Mouse (Mus musculus) CH12.LX (cell line): ENCODE results near the gene Gipr. TPM values are rescaled to one million over a fixed set of nuclear protein-coding genes. Genes with fewer than 3 reads are reported as not detected.

Experiments
- DNase-seq: peaks from one replicate; pipeline ENCODE4 v3.0.0-alpha.2; 2013; ENCODE audit errors: extremely low read depth
- H3K27ac ChIP-seq: 2 replicates; pipeline ENCODE4 v1.5.1; 2012; ENCODE audit warnings: low read depth, mild to moderate bottlenecking, control low read depth, moderate library complexity; ENCODE audit not compliant: insufficient read depth
- H3K27me3 ChIP-seq: replicated peaks from 2 replicates; pipeline ENCODE3; 2012; ENCODE audit warnings: inconsistent platforms
- H3K36me3 ChIP-seq, 2 experiments: replicated peaks in 1 of 2; 2 replicates each; pipeline versions ENCODE3 to v1.6.1; 2012; ENCODE audit warnings: inconsistent platforms in 1 of 2, low read length in 1 of 2, mild to moderate bottlenecking in 1 of 2, mixed read lengths in 1 of 2, moderate library complexity in 1 of 2; ENCODE audit not compliant: control insufficient read depth in 1 of 2, insufficient read depth in 1 of 2
- H3K4me1 ChIP-seq, 2 experiments: 2 replicates each; pipeline ENCODE4 v1.6.1; 2012; ENCODE audit warnings: inconsistent platforms in 1 of 2, moderate library complexity in 1 of 2; ENCODE audit not compliant: insufficient read depth in 2 of 2, control insufficient read depth in 1 of 2
- H3K4me2 ChIP-seq: 2 replicates; pipeline ENCODE4 v1.6.1; 2012; ENCODE audit warnings: low read depth, mild to moderate bottlenecking, control low read depth; ENCODE audit not compliant: poor library complexity, insufficient read depth, severe bottlenecking
- H3K4me3 ChIP-seq, 3 experiments: fragments of 150-350 bp in 1 of 3; sonication (generic) in 1 of 3; replicated peaks in 1 of 3; 2 replicates each; pipeline versions ENCODE3 to v1.5.1; 2011 to 2012; ENCODE audit warnings: low read depth in 2 of 3, low read length in 2 of 3, mild to moderate bottlenecking in 2 of 3, moderate library complexity in 2 of 3, control low read depth in 1 of 3, improper control_type of control experiment in 1 of 3, inconsistent platforms in 1 of 3, mixed read lengths in 1 of 3; ENCODE audit not compliant: poor library complexity in 1 of 3
- H3K79me2 ChIP-seq: replicated peaks from 2 replicates; pipeline ENCODE4 v1.6.1; 2012; ENCODE audit warnings: mild to moderate bottlenecking, moderate library complexity; ENCODE audit not compliant: control insufficient read depth, poor library complexity, insufficient read depth, severe bottlenecking; ENCODE audit errors: extremely low read depth
- H3K9ac ChIP-seq: 2 replicates; pipeline ENCODE4 v1.6.1; 2012; ENCODE audit warnings: low read depth, mild to moderate bottlenecking, control low read depth, moderate library complexity; ENCODE audit not compliant: insufficient read depth
- H3K9me3 ChIP-seq: replicated peaks from 2 replicates; pipeline ENCODE3; 2012; ENCODE audit warnings: low read length, inconsistent platforms, mixed read lengths
- BHLHE40 ChIP-seq: IDR thresholded peaks from 2 replicates; pipeline ENCODE4 v1.6.1; 2011; ENCODE audit warnings: mild to moderate bottlenecking, low read depth, low read length, improper control_type of control experiment
- CTCF ChIP-seq, 2 experiments: IDR thresholded peaks in 1 of 2; conservative IDR thresholded peaks in 1 of 2; 2 replicates each; pipeline ENCODE4 v1.5.1; 2011 to 2012; ENCODE audit warnings: low read depth in 2 of 2, low read length in 2 of 2, improper control_type of control experiment in 1 of 2, inconsistent platforms in 1 of 2, mild to moderate bottlenecking in 1 of 2, moderate library complexity in 1 of 2
- E2F4 ChIP-seq: IDR thresholded peaks from 2 replicates; pipeline ENCODE4 v1.6.1; 2011; ENCODE audit warnings: low read depth, low read length, improper control_type of control experiment; ENCODE audit not compliant: insufficient replicate concordance
- ELF1 ChIP-seq: IDR thresholded peaks from 2 replicates; pipeline ENCODE4 v1.6.1; 2014; ENCODE audit warnings: low read depth, mild to moderate bottlenecking, inconsistent platforms, low read length, improper control_type of control experiment
- EP300 ChIP-seq: IDR thresholded peaks from 2 replicates; pipeline ENCODE4 v1.6.1; 2011; ENCODE audit warnings: low read length, improper control_type of control experiment
- ETS1 ChIP-seq: conservative IDR thresholded peaks from 2 replicates; pipeline ENCODE4 v1.6.1; 2012; ENCODE audit warnings: low read depth, mild to moderate bottlenecking, inconsistent platforms, low read length, improper control_type of control experiment, moderate library complexity
- HCFC1 ChIP-seq: IDR thresholded peaks from 2 replicates; pipeline ENCODE4 v1.6.1; 2012; ENCODE audit warnings: low read depth, mild to moderate bottlenecking, inconsistent platforms, low read length, improper control_type of control experiment
- IRF4 ChIP-seq: IDR thresholded peaks from 2 replicates; pipeline ENCODE4 v1.6.1; 2014; ENCODE audit warnings: low read depth, mild to moderate bottlenecking, inconsistent platforms, low read length, improper control_type of control experiment
- JUND ChIP-seq: conservative IDR thresholded peaks from 2 replicates; pipeline ENCODE4 v1.6.1; 2011; ENCODE audit warnings: low read depth, low read length, improper control_type of control experiment
- KAT2A ChIP-seq: IDR thresholded peaks from 2 replicates; pipeline ENCODE4 v1.6.1; 2012; ENCODE audit warnings: low read length, improper control_type of control experiment, inconsistent platforms; ENCODE audit not compliant: insufficient replicate concordance
- MAFK ChIP-seq: IDR thresholded peaks from 2 replicates; pipeline ENCODE4 v1.6.1; 2011; ENCODE audit warnings: low read length, improper control_type of control experiment; ENCODE audit not compliant: insufficient replicate concordance
- MAZ ChIP-seq: IDR thresholded peaks from 2 replicates; pipeline ENCODE4 v1.6.1; 2012; ENCODE audit warnings: low read depth, mild to moderate bottlenecking, inconsistent platforms, low read length, improper control_type of control experiment, moderate library complexity
- MEF2A ChIP-seq: IDR thresholded peaks from 2 replicates; pipeline ENCODE4 v1.6.1; 2014; ENCODE audit warnings: low read depth, mild to moderate bottlenecking, inconsistent platforms, low read length, improper control_type of control experiment, borderline replicate concordance
- MXI1 ChIP-seq: IDR thresholded peaks from 2 replicates; pipeline ENCODE4 v1.6.1; 2011; ENCODE audit warnings: mild to moderate bottlenecking, low read depth, low read length, improper control_type of control experiment
- MYC ChIP-seq: IDR thresholded peaks from 2 replicates; pipeline ENCODE4 v1.6.1; 2011; ENCODE audit warnings: low read depth, mild to moderate bottlenecking, improper control_type of control experiment, low read length
- NELFE ChIP-seq: IDR thresholded peaks from 2 replicates; pipeline ENCODE4 v1.6.1; 2011; ENCODE audit warnings: low read depth, low read length, improper control_type of control experiment
- NRF1 ChIP-seq: IDR thresholded peaks from 2 replicates; pipeline ENCODE4 v1.6.1; 2014; ENCODE audit warnings: low read depth, mild to moderate bottlenecking, inconsistent platforms, low read length, improper control_type of control experiment, moderate library complexity
- PAX5 ChIP-seq: IDR thresholded peaks from 2 replicates; pipeline ENCODE4 v1.6.1; 2012; ENCODE audit warnings: low read length, inconsistent platforms, mixed read lengths
- POLR2A ChIP-seq: IDR thresholded peaks from 2 replicates; pipeline ENCODE4 v1.6.1; 2011; ENCODE audit warnings: low read depth, mild to moderate bottlenecking, improper control_type of control experiment, low read length
- POLR2AphosphoS2 ChIP-seq: IDR thresholded peaks from 2 replicates; pipeline ENCODE4 v1.6.1; 2011; ENCODE audit warnings: low read depth, low read length, improper control_type of control experiment
- RAD21 ChIP-seq: IDR thresholded peaks from 2 replicates; pipeline ENCODE4 v1.6.1; 2011; ENCODE audit warnings: low read depth, mild to moderate bottlenecking, low read length, improper control_type of control experiment, moderate library complexity
- RCOR1 ChIP-seq: conservative IDR thresholded peaks from 2 replicates; pipeline ENCODE4 v1.6.1; 2012; ENCODE audit warnings: low read depth, mild to moderate bottlenecking, inconsistent platforms, low read length, improper control_type of control experiment
- SIN3A ChIP-seq: IDR thresholded peaks from 2 replicates; pipeline ENCODE4 v1.6.1; 2012; ENCODE audit warnings: low read length, improper control_type of control experiment, inconsistent platforms
- SMC3 ChIP-seq: IDR thresholded peaks from 2 replicates; pipeline ENCODE4 v1.6.1; 2011; ENCODE audit warnings: low read depth, low read length, improper control_type of control experiment
- TBP ChIP-seq: conservative IDR thresholded peaks from 2 replicates; pipeline ENCODE4 v1.6.1; 2011; ENCODE audit warnings: low read depth, low read length, improper control_type of control experiment
- TCF12 ChIP-seq: IDR thresholded peaks from 2 replicates; pipeline ENCODE4 v1.6.1; 2014; ENCODE audit warnings: low read depth, mild to moderate bottlenecking, inconsistent platforms, low read length, improper control_type of control experiment
- ZC3H11A ChIP-seq: IDR thresholded peaks from 2 replicates; pipeline ENCODE4 v1.6.1; 2012; ENCODE audit warnings: low read depth, mild to moderate bottlenecking, inconsistent platforms, low read length, improper control_type of control experiment
- ZKSCAN1 ChIP-seq: IDR thresholded peaks from 2 replicates; pipeline ENCODE4 v1.6.1; 2012; ENCODE audit warnings: low read depth, inconsistent platforms, low read length, improper control_type of control experiment, borderline replicate concordance
- ZMIZ1 ChIP-seq: IDR thresholded peaks from 2 replicates; pipeline ENCODE4 v1.6.1; 2012; ENCODE audit warnings: low read depth, mild to moderate bottlenecking, inconsistent platforms, low read length, improper control_type of control experiment
- ZNF384 ChIP-seq: IDR thresholded peaks from 2 replicates; pipeline ENCODE4 v1.6.1; 2012; ENCODE audit warnings: low read depth, low read length, improper control_type of control experiment, inconsistent platforms
- dilution Hi-C: fragments of 300-500 bp; cut with MboI; formaldehyde crosslinking; loops from 2 replicates; pipeline ENCODE4 v1.14.3; 2020; ENCODE audit warnings: low sequenced_read_pairs; ENCODE audit not compliant: extremely low pct_unique_long_range_greater_than_20kb, extremely low pct_ligation_motif_present
- in situ Hi-C: fragments of 300-500 bp; cut with MboI; formaldehyde crosslinking; loops from 3 replicates; pipeline ENCODE4 v1.14.3; 2019; ENCODE audit warnings: low sequenced_read_pairs, low pct_ligation_motif_present, low pct_unique_long_range_greater_than_20kb, mixed read lengths
- polyA plus RNA-seq: library from polyadenylated mRNA; unstranded; fragments of >175 nt; gene quantifications from 2 replicates; pipeline ENCODE4 v1.2.1, GENCODE M21; 2012; ENCODE audit warnings: low read depth; ENCODE audit not compliant: insufficient read length
- total RNA-seq, 2 experiments: library from RNA; depleted of rRNA; stranded (reverse); fragments of 300-350 nt in 1 of 2; fragments of >200 nt in 1 of 2; gene quantifications; 2 replicates each; pipeline ENCODE4 v1.2.3; 2012 to 2014

Gene Gipr
- total and polyA plus RNA-seq, 3 experiments: 0.04 to 0.11 TPM; not detected in 1

DNA sequence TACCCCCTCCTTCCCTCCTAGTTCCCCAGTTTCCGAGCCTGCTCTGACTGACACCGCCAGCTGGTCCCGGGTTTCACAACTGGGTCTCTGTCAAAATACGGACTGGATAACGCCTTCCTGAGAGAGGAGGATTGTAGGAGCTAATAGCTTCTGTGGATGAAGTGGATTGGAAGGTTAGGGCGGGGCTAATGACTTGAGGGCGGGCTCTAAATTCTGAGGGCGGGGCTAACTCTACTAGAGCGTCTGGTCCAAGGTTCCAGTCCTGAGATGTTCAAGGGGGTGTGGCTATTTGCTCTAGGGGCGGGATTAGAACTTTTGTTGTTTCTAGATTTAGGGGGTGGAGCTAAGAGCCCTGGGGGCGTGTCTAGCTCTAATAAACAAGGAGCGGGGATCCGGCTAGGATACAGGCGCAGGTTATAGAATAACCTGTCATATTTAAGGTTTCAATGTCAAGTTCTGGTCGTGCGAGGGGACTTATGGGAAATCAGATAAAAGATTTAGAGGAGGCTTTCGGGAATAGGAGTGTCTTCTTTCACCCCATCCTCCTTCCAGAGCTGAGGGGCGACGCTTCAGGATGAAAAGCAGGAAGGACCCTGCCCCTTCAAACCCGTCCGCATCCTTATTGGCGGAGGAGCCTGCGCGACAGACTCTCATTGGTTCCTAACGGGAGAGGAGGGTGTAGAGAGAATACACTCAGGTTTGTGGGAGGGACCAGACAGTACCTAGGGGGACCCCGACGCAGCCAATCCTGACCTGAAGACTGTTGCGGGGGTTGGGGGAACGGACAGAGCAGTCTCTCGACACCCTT is 10.0 kb upstream of the Gipr start, which contains the start of gene Eml2:
Gene Eml2, plus strand, starts transcription at position 714 of the 808 bp plus-strand sequence.
- H3K4me2 ChIP-seq: no peak within 1 kb of the TSS
- DNase-seq: no peak
- dilution Hi-C loops: no loop called here
- no peaks in the 10 kb centered on the region for H3K9me3 ChIP-seq
- H3K4me1 ChIP-seq: peaks cover 9 to 43% of the 10 kb centered on the region in 2 experiments
- H3K27ac ChIP-seq: no peak within 1 kb of the TSS
- no peak within 1 kb of the TSS for H3K4me3 ChIP-seq
- H3K79me2 ChIP-seq: no peaks in the 10 kb centered on the region
- H3K27me3 ChIP-seq: peaks cover 39% of the 10 kb centered on the region
- H3K36me3 ChIP-seq: no peaks in the 10 kb centered on the region
- no peak within 1 kb of the TSS for H3K9ac ChIP-seq
- TF ChIP-seq ZMIZ1 (no peak), POLR2A (no peak), CTCF (conservative IDR thresholded peaks at IDR 0.05 in 1 of 2, IDR thresholded peaks at IDR 0.05 in 1 of 2; ENCODE audit: low read depth in 2 of 2, low read length in 2 of 2) (no peak), RCOR1 (no peak), MXI1 (no peak), BHLHE40 (no peak), HCFC1 (no peak), RAD21 (no peak), NRF1 (no peak), EP300 (no peak), TCF12 (no peak), MEF2A (no peak), ELF1 (no peak), MAZ (no peak), ETS1 (no peak), TBP (no peak), PAX5 (no peak)
- TF ChIP-seq, all 38 proteins: peak for 0
- in situ Hi-C loops: no loop called here

DNA sequence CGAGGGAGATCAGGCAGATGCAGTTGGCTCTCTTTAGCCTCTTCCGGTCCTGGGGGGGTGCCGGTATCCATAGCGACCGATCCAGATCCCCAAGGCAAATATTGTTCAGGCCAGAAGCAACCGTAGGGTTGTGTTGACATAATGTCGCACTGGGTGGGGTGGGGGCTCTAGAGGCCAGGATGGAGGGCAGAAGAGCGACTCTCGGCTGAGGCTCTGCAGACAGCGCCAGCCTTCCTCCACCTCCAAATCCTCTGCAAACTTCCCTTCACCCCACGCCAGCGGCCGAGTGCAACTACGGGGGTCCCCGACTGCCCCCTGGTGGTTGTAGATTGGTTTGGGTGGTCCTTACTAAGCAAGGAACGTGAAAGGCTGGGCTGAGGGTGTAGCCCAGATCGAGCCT is 6.9 kb upstream of the Gipr start:
- peak; percentile 59 for DNase-seq
- no peak overlapping the region for H3K4me3 ChIP-seq
- no peaks in the 10 kb centered on the region for H3K79me2 ChIP-seq
- dilution Hi-C loops: no loop called here
- peaks cover 65% of the 10 kb centered on the region for H3K27me3 ChIP-seq
- in situ Hi-C loops: no loop called here
- peaks cover under 1 to 16% of the 10 kb centered on the region in 2 experiments; a peak in 3 of 4 replicates for H3K4me1 ChIP-seq
- H3K36me3 ChIP-seq: no peaks in the 10 kb centered on the region
- H3K9ac ChIP-seq: no peak overlapping the region
- 0 out of 2 replicates have a peak overlapping the region, but pooled peaks have one; percentile 22 for H3K4me2 ChIP-seq
- H3K27ac ChIP-seq: no peak overlapping the region
- H3K9me3 ChIP-seq: peaks cover 3% of the 10 kb centered on the region
- TF ChIP-seq POLR2AphosphoS2 (no peak), JUND (no peak), SMC3 (peak; percentile 77), POLR2A (no peak), NRF1 (no peak), ZNF384 (no peak), BHLHE40 (no peak), RAD21 (peak; percentile 62), ZMIZ1 (no peak), NELFE (no peak), ZKSCAN1 (no peak), TBP (no peak), E2F4 (no peak), IRF4 (peak; percentile 14; the same call in 1 of the 2 replicates), RCOR1 (no peak), SIN3A (no peak), ETS1 (no peak), CTCF (conservative IDR thresholded peaks at IDR 0.05 in 1 of 2, IDR thresholded peaks at IDR 0.05 in 1 of 2; ENCODE audit: low read depth in 2 of 2, low read length in 2 of 2) (peak; percentile 14 to 84; a peak in 3 of 4 replicates), MXI1 (no peak), ZC3H11A (no peak), MYC (no peak), MAFK (no peak), KAT2A (no peak), PAX5 (no peak)
- TF ChIP-seq, all 38 proteins: peak for 4
